Mouse (Mus musculus): ENCODE data around the gene Trp53inp2. TPM values are rescaled to one million over a fixed set of nuclear protein-coding genes. Genes with fewer than 3 reads are reported as not detected.

The Trp53inp2 gene
- polyA plus RNA-seq, 1 experiment, result 141 TPM

GRCm38 (mm10) chr2:155382791-155383438 is 2.1 kb downstream of the Trp53inp2 start:
- TF ChIP-seq POLR2A (IDR thresholded peaks at IDR 0.05; ENCODE audit: low read depth, low read length) (no peak), CTCF (conservative IDR thresholded peaks at IDR 0.05; ENCODE audit: insufficient read depth, insufficient read length, low read depth, low read length) (no peak; the same call in 1 of the 2 replicates)
- H3K36me3 ChIP-seq (ENCODE audit: control insufficient read depth, insufficient read depth, low read length), result peaks cover 6% of the 10 kb centered on the region
- H3K4me3 ChIP-seq (ENCODE audit: insufficient read depth, low read depth, low read length), result peak overlapping the region; percentile 80
- no peaks in the 10 kb centered on the region for H3K27me3 ChIP-seq (replicated peaks; ENCODE audit: control insufficient read depth, insufficient read depth, low read length)
- WGBS, result 26% methylated on average over 2 of the region's 2 CpGs
- H3K4me1 ChIP-seq (ENCODE audit: control insufficient read depth, insufficient read depth, low read length), result peaks cover 21% of the 10 kb centered on the region; the same call in 1 of the 2 replicates
- H3K27ac ChIP-seq (ENCODE audit: insufficient read depth, low read depth, low read length), result peak overlapping the region; percentile 96
- DNase-seq, result peak; percentile 83

DNA sequence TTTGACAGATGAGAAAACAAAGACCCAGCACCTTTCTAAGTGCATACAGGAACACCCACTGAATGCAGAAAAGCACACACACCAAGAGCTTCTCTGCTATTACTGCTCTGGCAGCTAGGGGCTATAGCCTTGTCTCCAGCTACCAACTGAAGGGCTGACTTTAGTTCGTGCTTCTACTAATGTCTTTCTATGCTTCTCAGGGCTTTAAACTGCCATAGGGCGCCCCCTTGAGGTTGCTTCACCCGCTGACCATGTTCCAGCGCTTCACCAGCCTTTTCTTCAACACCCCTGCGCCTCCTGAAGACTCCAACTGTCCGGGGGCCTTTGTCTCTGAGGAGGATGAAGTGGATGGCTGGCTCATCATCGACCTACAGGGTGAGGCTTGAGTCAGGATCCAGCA is 4.2 kb downstream of the Trp53inp2 start:
- 28% methylated on average over 7 of the region's 7 CpGs for WGBS
- Histone ChIP-seq H3K27ac (ENCODE audit: insufficient read depth, low read depth, low read length) (no peak overlapping the region), H3K4me1 (ENCODE audit: control insufficient read depth, insufficient read depth, low read length) (peaks cover 21% of the 10 kb centered on the region; the same call in 1 of the 2 replicates), H3K36me3 (ENCODE audit: control insufficient read depth, insufficient read depth, low read length) (peaks cover 12% of the 10 kb centered on the region), H3K27me3 (replicated peaks; ENCODE audit: control insufficient read depth, insufficient read depth, low read length) (no peaks in the 10 kb centered on the region), H3K4me3 (ENCODE audit: insufficient read depth, low read depth, low read length) (no peak overlapping the region)
- TF ChIP-seq CTCF (conservative IDR thresholded peaks at IDR 0.05; ENCODE audit: insufficient read depth, insufficient read length, low read depth, low read length) (peak; percentile 76), POLR2A (IDR thresholded peaks at IDR 0.05; ENCODE audit: low read depth, low read length) (no peak)
- DNase-seq, result peak; percentile 84

- TF ChIP-seq POLR2A (IDR thresholded peaks at IDR 0.05; ENCODE audit: low read depth, low read length) (no peak), CTCF (conservative IDR thresholded peaks at IDR 0.05; ENCODE audit: insufficient read depth, insufficient read length, low read depth, low read length) (no peak)
- Histone ChIP-seq H3K4me3 (ENCODE audit: insufficient read depth, low read depth, low read length) (no peak overlapping the region), H3K4me1 (ENCODE audit: control insufficient read depth, insufficient read depth, low read length) (peaks cover 14% of the 10 kb centered on the region; the same call in 1 of the 2 replicates), H3K27me3 (replicated peaks; ENCODE audit: control insufficient read depth, insufficient read depth, low read length) (no peaks in the 10 kb centered on the region), H3K36me3 (ENCODE audit: control insufficient read depth, insufficient read depth, low read length) (peaks cover 15% of the 10 kb centered on the region), H3K27ac (ENCODE audit: insufficient read depth, low read depth, low read length) (no peak overlapping the region)
- DNase-seq, result no peak
- WGBS, result 64% methylated on average over 18 of the region's 18 CpGs
These were observed 5.1 kb downstream of the Trp53inp2 start for GRCm38 (mm10) chr2:155385731-155386533.

DNA sequence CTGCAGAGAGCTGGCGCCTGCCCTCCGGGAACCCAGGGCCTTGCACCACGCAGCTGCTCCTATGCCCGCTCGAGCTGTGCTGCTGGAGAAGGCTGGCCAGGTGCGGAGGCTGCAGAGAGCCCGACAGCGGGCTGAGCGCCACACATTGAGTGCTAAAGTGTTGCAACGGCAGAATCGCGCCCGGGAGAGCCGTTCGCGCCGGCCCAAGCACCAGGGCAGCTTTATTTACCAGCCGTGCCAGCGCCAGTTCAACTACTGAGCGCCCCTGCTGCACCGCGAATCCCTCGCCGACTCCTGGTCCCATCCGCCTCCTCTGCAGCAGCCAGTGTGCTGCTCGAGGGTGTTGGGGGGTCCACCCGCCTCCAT is 5.7 kb downstream of the Trp53inp2 start:
- Histone ChIP-seq H3K27me3 (replicated peaks; ENCODE audit: control insufficient read depth, insufficient read depth, low read length) (no peaks in the 10 kb centered on the region), H3K27ac (ENCODE audit: insufficient read depth, low read depth, low read length) (no peak overlapping the region), H3K4me3 (ENCODE audit: insufficient read depth, low read depth, low read length) (no peak overlapping the region), H3K36me3 (ENCODE audit: control insufficient read depth, insufficient read depth, low read length) (peaks cover 15% of the 10 kb centered on the region), H3K4me1 (ENCODE audit: control insufficient read depth, insufficient read depth, low read length) (peaks cover 11% of the 10 kb centered on the region; the same call in 1 of the 2 replicates)
- TF ChIP-seq CTCF (conservative IDR thresholded peaks at IDR 0.05; ENCODE audit: insufficient read depth, insufficient read length, low read depth, low read length), result no peak
- TF ChIP-seq POLR2A (IDR thresholded peaks at IDR 0.05; ENCODE audit: low read depth, low read length), result no peak
- whole genome bisulfite sequencing, result 49% methylated on average over 27 of the region's 27 CpGs
- no peak for DNase-seq

GRCm38 (mm10) chr2:155387052-155387451 is 6.2 kb downstream of the Trp53inp2 start:
- no peaks in the 10 kb centered on the region for H3K27me3 ChIP-seq (replicated peaks; ENCODE audit: control insufficient read depth, insufficient read depth, low read length)
- no peak overlapping the region for H3K4me3 ChIP-seq (ENCODE audit: insufficient read depth, low read depth, low read length)
- WGBS, result 85% methylated on average over 4 of the region's 4 CpGs
- H3K4me1 ChIP-seq (ENCODE audit: control insufficient read depth, insufficient read depth, low read length), result peaks cover 11% of the 10 kb centered on the region; the same call in 1 of the 2 replicates
- H3K36me3 ChIP-seq (ENCODE audit: control insufficient read depth, insufficient read depth, low read length), result peaks cover 15% of the 10 kb centered on the region
- DNase-seq, result no peak
- no peak for TF ChIP-seq CTCF (conservative IDR thresholded peaks at IDR 0.05; ENCODE audit: insufficient read depth, insufficient read length, low read depth, low read length)
- no peak for TF ChIP-seq POLR2A (IDR thresholded peaks at IDR 0.05; ENCODE audit: low read depth, low read length)
- H3K27ac ChIP-seq (ENCODE audit: insufficient read depth, low read depth, low read length), result no peak overlapping the region

GRCm38 (mm10) chr2:155388573-155388972 is 7.7 kb downstream of the Trp53inp2 start:
- DNase-seq, result no peak
- no peak overlapping the region for H3K27ac ChIP-seq (ENCODE audit: insufficient read depth, low read depth, low read length)
- no peak for TF ChIP-seq CTCF (conservative IDR thresholded peaks at IDR 0.05; ENCODE audit: insufficient read depth, insufficient read length, low read depth, low read length)
- no peaks in the 10 kb centered on the region for H3K27me3 ChIP-seq (replicated peaks; ENCODE audit: control insufficient read depth, insufficient read depth, low read length)
- peaks cover 1% of the 10 kb centered on the region; the same call in 1 of the 2 replicates for H3K4me1 ChIP-seq (ENCODE audit: control insufficient read depth, insufficient read depth, low read length)
- H3K4me3 ChIP-seq (ENCODE audit: insufficient read depth, low read depth, low read length), result no peak overlapping the region
- peaks cover 15% of the 10 kb centered on the region for H3K36me3 ChIP-seq (ENCODE audit: control insufficient read depth, insufficient read depth, low read length)
- WGBS, result 68% methylated on average over 2 of the region's 2 CpGs

- no peaks in the 10 kb centered on the region for H3K27me3 ChIP-seq (replicated peaks; ENCODE audit: control insufficient read depth, insufficient read depth, low read length)
- no peak overlapping the region for H3K4me3 ChIP-seq (ENCODE audit: insufficient read depth, low read depth, low read length)
- no peaks in the 10 kb centered on the region for H3K4me1 ChIP-seq (ENCODE audit: control insufficient read depth, insufficient read depth, low read length)
- 88% methylated on average over 5 of the region's 5 CpGs for WGBS
- H3K36me3 ChIP-seq (ENCODE audit: control insufficient read depth, insufficient read depth, low read length), result peaks cover 4% of the 10 kb centered on the region
- H3K27ac ChIP-seq (ENCODE audit: insufficient read depth, low read depth, low read length), result no peak overlapping the region
- no peak for DNase-seq
- no peak for TF ChIP-seq POLR2A (IDR thresholded peaks at IDR 0.05; ENCODE audit: low read depth, low read length)
- no peak for TF ChIP-seq CTCF (conservative IDR thresholded peaks at IDR 0.05; ENCODE audit: insufficient read depth, insufficient read length, low read depth, low read length)
These were observed 13.7 kb downstream of the Trp53inp2 start for GRCm38 (mm10) chr2:155394586-155394985.
